Mouse (Mus musculus): ENCODE measurements at regions not wholly inside any gene's neighbourhood (a gene's known extent, or its start where the extent isn't known, plus 50 kb on each side); places are given as distances from the start of the nearest gene placed in this dataset.
A peak's percentile ranks its signal among the peaks of the same experiment; 100 is the strongest.

DNA sequence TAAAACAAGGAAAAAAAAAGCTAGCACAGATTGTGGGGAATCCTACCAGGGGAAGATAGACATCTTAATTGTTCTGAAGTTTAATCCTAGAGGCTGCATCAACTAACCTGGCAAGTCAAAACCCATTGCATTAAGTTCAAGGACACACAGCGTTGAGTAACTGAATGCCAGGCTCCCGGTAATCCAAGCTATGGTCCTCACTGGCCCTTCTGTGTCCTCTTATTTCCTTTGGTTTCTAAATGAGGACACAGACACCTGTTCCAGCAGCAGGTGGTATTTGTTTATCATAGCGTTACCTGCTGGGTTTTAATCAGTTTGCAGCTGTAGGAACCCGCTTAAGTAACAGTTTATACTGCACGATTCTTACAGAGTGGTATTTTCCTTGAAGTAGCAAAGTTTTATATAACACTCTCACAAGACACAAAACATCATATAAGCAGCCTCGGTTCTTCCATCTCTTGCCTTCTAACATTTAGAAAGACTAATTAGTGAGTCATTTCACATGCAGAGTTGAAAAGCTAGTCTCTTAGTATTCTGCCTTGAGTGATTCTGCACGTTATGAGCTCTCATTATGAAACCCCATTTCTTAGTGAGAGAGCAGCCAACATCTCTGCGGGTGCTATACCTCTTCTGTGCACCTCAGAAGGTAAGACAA lies 1832.0 kb upstream of the Pcdh7 start:
- TF ChIP-seq CTCF (IDR thresholded peaks at IDR 0.05; ENCODE audit: low read depth), result no peak
- H3K4me3 ChIP-seq (ENCODE audit: low read length), result no peak overlapping the region
- no peaks in the 10 kb centered on the region for H3K27me3 ChIP-seq (ENCODE audit: insufficient read depth, low read length)
- no peak overlapping the region for H3K9ac ChIP-seq (replicated peaks; ENCODE audit: low read length)
- H3K36me3 ChIP-seq (ENCODE audit: insufficient read depth, low read length), result no peaks in the 10 kb centered on the region
- H3K4me1 ChIP-seq (ENCODE audit: insufficient read depth, low read length), result no peaks in the 10 kb centered on the region
- H3K9me3 ChIP-seq (ENCODE audit: low read length), result no peaks in the 10 kb centered on the region
- DNase-seq (ENCODE audit: low spot score), result peak; percentile 6
- H3K4me2 ChIP-seq (ENCODE audit: low read depth, low read length), result no peak overlapping the region
- ATAC-seq, result no peak
- H3K27ac ChIP-seq, result no peak overlapping the region
- 48% methylated on average over 8 of the region's 8 CpGs for WGBS

DNA sequence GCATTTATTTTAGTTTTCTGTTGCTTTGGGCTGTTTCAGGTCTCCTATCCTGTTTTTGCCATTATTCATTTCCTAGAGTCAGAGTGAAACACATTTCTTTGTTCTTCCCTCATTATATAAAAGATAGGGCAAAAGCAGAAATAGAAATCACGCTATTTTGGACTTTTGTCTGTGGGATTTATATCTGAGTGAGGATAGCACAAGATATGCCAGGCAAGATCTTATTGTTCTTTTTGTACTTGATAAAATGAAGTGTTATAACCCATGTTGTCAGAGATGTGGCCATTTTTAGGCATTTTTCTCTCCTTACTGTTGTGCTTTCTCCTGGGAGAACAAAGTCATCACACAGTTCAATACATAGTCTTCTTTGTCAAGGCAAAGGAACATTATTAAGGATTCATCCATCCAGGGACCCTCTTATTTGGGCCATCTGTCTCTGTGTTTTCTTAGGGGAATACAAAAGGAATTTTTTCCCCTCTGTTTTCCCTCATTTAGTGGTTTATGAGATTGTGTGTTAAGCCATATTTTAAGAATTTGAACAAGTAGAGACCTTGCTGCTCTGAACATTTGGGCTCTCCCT lies 1825.9 kb upstream of the Pcdh7 start:
- 77% methylated on average over 1 of the region's 1 CpGs for WGBS
- TF ChIP-seq CTCF (IDR thresholded peaks at IDR 0.05; ENCODE audit: low read depth), result no peak
- ATAC-seq (no peak), DNase-seq (ENCODE audit: low spot score) (no peak)
- no peak overlapping the region for H3K9ac ChIP-seq (replicated peaks; ENCODE audit: low read length)
- no peak overlapping the region for H3K4me2 ChIP-seq (ENCODE audit: low read depth, low read length)
- H3K9me3 ChIP-seq (ENCODE audit: low read length), result no peaks in the 10 kb centered on the region
- H3K4me3 ChIP-seq (ENCODE audit: low read length), result no peak overlapping the region
- no peak overlapping the region for H3K27ac ChIP-seq
- H3K27me3 ChIP-seq (ENCODE audit: insufficient read depth, low read length), result no peaks in the 10 kb centered on the region
- H3K4me1 ChIP-seq (ENCODE audit: insufficient read depth, low read length), result no peaks in the 10 kb centered on the region
- H3K36me3 ChIP-seq (ENCODE audit: insufficient read depth, low read length), result no peaks in the 10 kb centered on the region

DNA sequence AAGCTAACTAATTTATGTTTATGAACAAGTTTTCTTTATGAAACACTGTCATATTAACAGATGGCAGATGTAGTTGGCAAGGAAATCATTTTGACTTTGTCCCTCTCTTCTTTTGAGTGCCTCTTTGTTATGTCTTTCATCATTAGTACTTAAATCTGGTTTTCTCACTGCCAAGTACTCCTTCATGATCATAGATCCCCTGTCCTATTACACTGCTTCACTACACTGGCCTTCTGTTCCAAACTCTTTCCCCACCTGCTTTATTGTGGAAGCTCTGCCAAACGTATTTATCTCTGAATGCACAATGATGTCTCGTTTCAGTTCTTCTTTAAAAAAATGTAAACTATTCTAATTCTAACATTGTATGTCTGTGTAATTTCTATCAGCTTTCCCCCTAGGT lies 1776.3 kb upstream of the Pcdh7 start:
- Histone ChIP-seq H3K4me3 (ENCODE audit: low read length) (no peak overlapping the region), H3K9ac (replicated peaks; ENCODE audit: low read length) (no peak overlapping the region), H3K4me1 (ENCODE audit: insufficient read depth, low read length) (no peaks in the 10 kb centered on the region), H3K9me3 (ENCODE audit: low read length) (no peaks in the 10 kb centered on the region), H3K4me2 (ENCODE audit: low read depth, low read length) (no peak overlapping the region), H3K36me3 (ENCODE audit: insufficient read depth, low read length) (no peaks in the 10 kb centered on the region), H3K27me3 (ENCODE audit: insufficient read depth, low read length) (no peaks in the 10 kb centered on the region), H3K27ac (no peak overlapping the region)
- WGBS, result 55% methylated on average over 2 of the region's 2 CpGs
- ATAC-seq (no peak), DNase-seq (ENCODE audit: low spot score) (peak; percentile 27)
- TF ChIP-seq CTCF (IDR thresholded peaks at IDR 0.05; ENCODE audit: low read depth), result no peak

DNA sequence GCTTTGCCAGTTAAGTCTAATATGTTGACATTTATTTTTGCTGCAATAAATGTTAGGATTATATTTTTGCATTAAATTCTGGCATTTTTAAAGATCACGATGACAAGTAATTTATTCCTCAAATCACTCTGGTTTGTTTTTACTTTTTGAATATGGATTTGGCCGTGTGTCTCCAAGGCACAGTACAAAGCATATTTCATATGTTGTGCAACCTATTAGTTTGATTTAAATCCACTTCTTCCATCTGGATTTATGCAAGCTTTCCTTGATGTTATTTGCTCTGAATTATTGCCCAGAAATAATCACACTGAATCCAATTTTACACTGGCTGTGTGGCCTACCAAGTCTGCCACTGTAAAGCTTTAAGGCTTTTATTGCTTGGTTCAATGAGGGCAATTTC lies 1741.3 kb upstream of the Pcdh7 start:
- Histone ChIP-seq H3K4me3 (ENCODE audit: low read length) (no peak overlapping the region), H3K9me3 (ENCODE audit: low read length) (no peaks in the 10 kb centered on the region), H3K4me2 (ENCODE audit: low read depth, low read length) (no peak overlapping the region), H3K9ac (replicated peaks; ENCODE audit: low read length) (no peak overlapping the region), H3K27ac (no peak overlapping the region), H3K27me3 (ENCODE audit: insufficient read depth, low read length) (no peaks in the 10 kb centered on the region), H3K36me3 (ENCODE audit: insufficient read depth, low read length) (no peaks in the 10 kb centered on the region), H3K4me1 (ENCODE audit: insufficient read depth, low read length) (no peaks in the 10 kb centered on the region)
- no peak for DNase-seq (ENCODE audit: low spot score)
- 81% methylated on average over 2 of the region's 2 CpGs for WGBS
- TF ChIP-seq CTCF (IDR thresholded peaks at IDR 0.05; ENCODE audit: low read depth), result no peak
- ATAC-seq, result no peak

DNA sequence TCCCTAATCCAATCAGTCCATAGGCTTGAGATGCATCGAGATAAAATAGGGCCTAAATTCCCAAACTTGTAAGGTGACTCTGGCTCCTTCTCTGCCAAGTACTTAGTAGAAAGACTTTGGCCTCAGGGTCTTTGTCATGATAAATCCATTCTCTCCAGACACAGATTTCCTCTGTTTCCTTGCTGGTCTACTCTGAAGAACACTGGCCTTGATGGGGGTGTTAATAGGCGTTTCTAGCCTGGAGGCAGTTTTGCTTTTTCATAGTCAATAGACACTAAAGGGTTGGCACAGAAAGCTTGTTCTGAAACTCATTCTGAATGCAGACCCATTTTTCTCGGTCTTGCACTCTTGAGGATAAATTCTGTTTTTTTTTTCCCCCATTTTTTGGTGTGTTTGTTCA lies 1709.9 kb upstream of the Pcdh7 start:
- no peak for ATAC-seq
- H3K4me2 ChIP-seq (ENCODE audit: low read depth, low read length), result no peak overlapping the region
- no peaks in the 10 kb centered on the region for H3K9me3 ChIP-seq (ENCODE audit: low read length)
- H3K27ac ChIP-seq, result no peak overlapping the region
- no peak overlapping the region for H3K4me3 ChIP-seq (ENCODE audit: low read length)
- no peaks in the 10 kb centered on the region for H3K4me1 ChIP-seq (ENCODE audit: insufficient read depth, low read length)
- DNase-seq (ENCODE audit: low spot score), result peak; percentile 13
- no peak for TF ChIP-seq CTCF (IDR thresholded peaks at IDR 0.05; ENCODE audit: low read depth)
- H3K36me3 ChIP-seq (ENCODE audit: insufficient read depth, low read length), result no peaks in the 10 kb centered on the region
- H3K27me3 ChIP-seq (ENCODE audit: insufficient read depth, low read length), result no peaks in the 10 kb centered on the region
- 42% methylated on average over 3 of the region's 3 CpGs for WGBS
- H3K9ac ChIP-seq (replicated peaks; ENCODE audit: low read length), result no peak overlapping the region

DNA sequence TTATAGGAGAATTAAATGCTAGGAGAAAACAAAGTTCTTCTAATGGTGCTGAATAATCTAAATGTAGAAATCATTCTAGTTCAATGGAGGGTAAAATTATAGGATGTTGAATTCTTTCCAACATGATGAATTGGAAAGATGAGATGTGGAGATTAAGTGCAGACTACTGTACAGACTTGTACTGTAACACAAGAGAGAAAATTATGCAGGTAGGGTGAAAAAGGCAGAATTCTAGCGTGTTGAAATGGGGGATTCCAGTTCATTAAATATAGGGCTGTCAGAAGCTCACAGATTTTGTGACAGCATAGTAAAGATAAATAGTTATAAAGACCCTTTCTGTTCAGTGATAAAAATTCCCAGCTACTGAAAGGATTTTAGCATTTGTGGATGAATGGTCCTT lies 1697.3 kb upstream of the Pcdh7 start:
- no peak for TF ChIP-seq CTCF (IDR thresholded peaks at IDR 0.05; ENCODE audit: low read depth)
- DNase-seq (ENCODE audit: low spot score), result no peak
- no peaks in the 10 kb centered on the region for H3K9me3 ChIP-seq (ENCODE audit: low read length)
- H3K36me3 ChIP-seq (ENCODE audit: insufficient read depth, low read length), result no peaks in the 10 kb centered on the region
- no peaks in the 10 kb centered on the region for H3K4me1 ChIP-seq (ENCODE audit: insufficient read depth, low read length)
- H3K4me2 ChIP-seq (ENCODE audit: low read depth, low read length), result no peak overlapping the region
- no peak overlapping the region for H3K27ac ChIP-seq
- H3K27me3 ChIP-seq (ENCODE audit: insufficient read depth, low read length), result no peaks in the 10 kb centered on the region
- no peak overlapping the region for H3K9ac ChIP-seq (replicated peaks; ENCODE audit: low read length)
- WGBS, result 78% methylated on average over 1 of the region's 1 CpGs
- no peak overlapping the region for H3K4me3 ChIP-seq (ENCODE audit: low read length)
- no peak for ATAC-seq
